Mouse (Mus musculus): ENCODE measurements around the gene Ppp1r8. TPM values are rescaled to one million over a fixed set of nuclear protein-coding genes. Genes with fewer than 3 reads are reported as not detected.

Ppp1r8 gene
- polyA plus RNA-seq, 1 experiment from 2014 or later: 30.1 TPM

Other genes with a start within 250 kb of the Ppp1r8 start
- 17.7 and 19.7 TPM in 2 replicates for gene Eya3, start 204.2 kb downstream of the Ppp1r8 start, polyA plus RNA-seq (2015; fragmentation: Nextera tagmentation; extraction: Ambion mirVana)
- gene Xkr8, start 110.6 kb downstream of the Ppp1r8 start, polyA plus RNA-seq (2015; fragmentation: Nextera tagmentation; extraction: Ambion mirVana): 3.8 and 4.4 TPM in 2 replicates
- gene Smpdl3b, start 85.9 kb downstream of the Ppp1r8 start, polyA plus RNA-seq (2015; fragmentation: Nextera tagmentation; extraction: Ambion mirVana): 6.1 TPM in 2 replicates
- 80.2 and 81.2 TPM in 2 replicates for gene Rpa2, start 74.8 kb downstream of the Ppp1r8 start, polyA plus RNA-seq (2015; fragmentation: Nextera tagmentation; extraction: Ambion mirVana)
- 1.1 TPM in 2 replicates for gene Themis2, start 46.8 kb downstream of the Ppp1r8 start, polyA plus RNA-seq (2015; fragmentation: Nextera tagmentation; extraction: Ambion mirVana)
- 50.5 and 57.0 TPM in 2 replicates for gene Stx12, start 41.3 kb upstream of the Ppp1r8 start, polyA plus RNA-seq (2015; fragmentation: Nextera tagmentation; extraction: Ambion mirVana)
- gene Fam76a, start 79.4 kb upstream of the Ppp1r8 start, polyA plus RNA-seq (2015; fragmentation: Nextera tagmentation; extraction: Ambion mirVana): 34.8 and 35.6 TPM in 2 replicates
- gene Fgr, start 130.9 kb upstream of the Ppp1r8 start, polyA plus RNA-seq (2015; fragmentation: Nextera tagmentation; extraction: Ambion mirVana): 0.21 and 0.23 TPM in 2 replicates
- 6.5 and 6.9 TPM in 2 replicates for gene Ahdc1, start 168.1 kb upstream of the Ppp1r8 start, polyA plus RNA-seq (2015; fragmentation: Nextera tagmentation; extraction: Ambion mirVana)